Mouse (Mus musculus) cerebellum, adult 2 months (tissue): ENCODE data around the gene Fam222a. TPM values are rescaled to one million over a fixed set of nuclear protein-coding genes. Genes with fewer than 3 reads are reported as not detected.

ENCODE experiments used
- DNase-seq, 2 experiments: peaks; one replicate each; pipeline ENCODE4 v3.0.0; 2021
- H3K27ac ChIP-seq: fragments of 200-500 bp; 2 replicates; pipeline ENCODE4 v1.5.1; 2012; ENCODE audit warnings: low read length, control low read depth, inconsistent platforms; ENCODE audit not compliant: insufficient read depth
- H3K27me3 ChIP-seq: fragments of 200-500 bp; 2 replicates; pipeline ENCODE4 v1.6.1; 2012; ENCODE audit warnings: inconsistent platforms, mild to moderate bottlenecking, low read length, moderate library complexity; ENCODE audit not compliant: control insufficient read depth, insufficient read depth
- H3K4me1 ChIP-seq: fragments of 200-500 bp; 2 replicates; pipeline ENCODE4 v1.6.1; 2011; ENCODE audit warnings: low read length; ENCODE audit not compliant: control insufficient read depth, insufficient read depth
- H3K4me3 ChIP-seq: fragments of 200-500 bp; replicated peaks from 2 replicates; pipeline ENCODE3; 2011; ENCODE audit warnings: mild to moderate bottlenecking, low read depth, low read length, control low read depth; ENCODE audit not compliant: insufficient read depth
- CTCF ChIP-seq: fragments of 200-500 bp; IDR thresholded peaks from 2 replicates; pipeline ENCODE4 v1.5.1; 2011; ENCODE audit warnings: low read depth, mild to moderate bottlenecking, control low read depth, low read length, moderate library complexity, borderline replicate concordance; ENCODE audit not compliant: insufficient read depth
- POLR2A ChIP-seq: fragments of 200-500 bp; IDR thresholded peaks from 2 replicates; pipeline ENCODE4 v1.6.1; 2011; ENCODE audit warnings: low read length, control low read depth, borderline replicate concordance; ENCODE audit not compliant: insufficient read depth
- WGBS: fragments of 180-500 bp; shearing (Covaris S2); methylation state at CpG from one replicate; pipeline ENCODE4 v1.1.7; 2018; 5-methylcytosine and 5-hydroxymethylcytosine counted together
- polyA plus RNA-seq: library from polyadenylated mRNA; depleted of rRNA; stranded (reverse); fragments of >200 nt; gene quantifications from 2 replicates; pipeline ENCODE4 v1.2.3, GENCODE M21; 2012

The Fam222a gene
- polyA plus RNA-seq, 1 experiment = 18.7 TPM

- TF ChIP-seq POLR2A = no peak
- no peak for TF ChIP-seq CTCF
- Histone ChIP-seq H3K4me3 (no peak overlapping the region), H3K4me1 (peaks cover 11% of the 10 kb centered on the region), H3K27me3 (no peaks in the 10 kb centered on the region), H3K27ac (no peak overlapping the region)
- WGBS = 90% methylated on average over 7 of the region's 7 CpGs
- no peak for DNase-seq
Measured at GRCm38 (mm10) chr5:114563994-114564393, 3.8 kb upstream of the Fam222a start.

- peaks cover 18% of the 10 kb centered on the region for H3K4me1 ChIP-seq
- H3K27me3 ChIP-seq = no peaks in the 10 kb centered on the region
- WGBS = 5% methylated on average over 12 of the region's 12 CpGs
- peak; percentile 69 to 79 for DNase-seq
- H3K4me3 ChIP-seq = no peak overlapping the region
- H3K27ac ChIP-seq = no peak overlapping the region
- TF ChIP-seq POLR2A (no peak), CTCF (no peak)
Measured at GRCm38 (mm10) chr5:114565305-114565704, 2.5 kb upstream of the Fam222a start.

GRCm38 (mm10) chr5:114565751-114566150, 2.1 kb upstream of the Fam222a start:
- Histone ChIP-seq H3K4me1 (peaks cover 19% of the 10 kb centered on the region), H3K27ac (no peak overlapping the region), H3K27me3 (no peaks in the 10 kb centered on the region), H3K4me3 (no peak overlapping the region)
- no peak for DNase-seq
- no peak for TF ChIP-seq CTCF
- no peak for TF ChIP-seq POLR2A
- WGBS = 69% methylated on average over 6 of the region's 6 CpGs

- 91% methylated on average over 10 of the region's 10 CpGs for WGBS
- DNase-seq = no peak
- no peaks in the 10 kb centered on the region for H3K27me3 ChIP-seq
- peaks cover 26% of the 10 kb centered on the region for H3K4me1 ChIP-seq
- H3K4me3 ChIP-seq = no peak overlapping the region
- TF ChIP-seq POLR2A (no peak), CTCF (no peak)
- no peak overlapping the region for H3K27ac ChIP-seq
Measured at GRCm38 (mm10) chr5:114566461-114566860, 1.4 kb upstream of the Fam222a start.

GRCm38 (mm10) chr5:114567075-114567517, 720 bp upstream of the Fam222a start:
- H3K27ac ChIP-seq = no peak overlapping the region; the same call in 1 of the 2 replicates
- no peak for TF ChIP-seq CTCF
- peak; percentile 96 for TF ChIP-seq POLR2A
- H3K4me1 ChIP-seq = peaks cover 26% of the 10 kb centered on the region
- WGBS = under 1% methylated on average over 52 of the region's 52 CpGs
- peak overlapping the region; percentile 68 for H3K4me3 ChIP-seq
- H3K27me3 ChIP-seq = no peaks in the 10 kb centered on the region
- peak; percentile 95 to 98 for DNase-seq

DNA sequence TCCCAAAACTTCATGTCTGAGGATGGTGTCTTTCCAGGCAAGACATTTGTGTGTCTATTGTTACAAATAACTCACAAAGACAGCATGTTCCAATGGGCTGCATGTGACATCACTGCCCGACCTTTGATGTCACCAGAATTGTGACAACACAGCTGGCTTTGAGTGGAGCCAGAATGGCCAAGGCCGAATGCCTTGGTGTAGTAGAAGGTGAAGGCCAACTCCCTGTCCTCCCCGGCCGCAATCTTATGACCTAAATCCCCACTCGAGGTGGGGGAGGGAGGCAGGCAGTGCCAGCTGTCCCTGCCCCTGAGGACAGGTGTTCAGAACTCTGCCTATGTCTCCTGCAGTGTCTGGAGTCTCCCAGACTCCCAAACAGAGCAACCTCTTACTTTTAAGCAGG, 1.0 kb downstream of the Fam222a start:
- no peaks in the 10 kb centered on the region for H3K27me3 ChIP-seq
- WGBS = 35% methylated on average over 5 of the region's 5 CpGs
- H3K4me1 ChIP-seq = peaks cover 26% of the 10 kb centered on the region
- H3K4me3 ChIP-seq = peak overlapping the region; percentile 68
- no peak for TF ChIP-seq CTCF
- peak; percentile 24 to 40 for DNase-seq
- H3K27ac ChIP-seq = no peak overlapping the region

- WGBS = 11% methylated on average over 14 of the region's 16 CpGs
- DNase-seq = peak; percentile 54 to 66
- Histone ChIP-seq H3K4me3 (peak overlapping the region; percentile 39), H3K27me3 (no peaks in the 10 kb centered on the region), H3K4me1 (peaks cover 24% of the 10 kb centered on the region), H3K27ac (no peak overlapping the region)
- TF ChIP-seq CTCF (no peak), POLR2A (no peak)
Measured at GRCm38 (mm10) chr5:114569918-114570670, 2.3 kb downstream of the Fam222a start.

DNA sequence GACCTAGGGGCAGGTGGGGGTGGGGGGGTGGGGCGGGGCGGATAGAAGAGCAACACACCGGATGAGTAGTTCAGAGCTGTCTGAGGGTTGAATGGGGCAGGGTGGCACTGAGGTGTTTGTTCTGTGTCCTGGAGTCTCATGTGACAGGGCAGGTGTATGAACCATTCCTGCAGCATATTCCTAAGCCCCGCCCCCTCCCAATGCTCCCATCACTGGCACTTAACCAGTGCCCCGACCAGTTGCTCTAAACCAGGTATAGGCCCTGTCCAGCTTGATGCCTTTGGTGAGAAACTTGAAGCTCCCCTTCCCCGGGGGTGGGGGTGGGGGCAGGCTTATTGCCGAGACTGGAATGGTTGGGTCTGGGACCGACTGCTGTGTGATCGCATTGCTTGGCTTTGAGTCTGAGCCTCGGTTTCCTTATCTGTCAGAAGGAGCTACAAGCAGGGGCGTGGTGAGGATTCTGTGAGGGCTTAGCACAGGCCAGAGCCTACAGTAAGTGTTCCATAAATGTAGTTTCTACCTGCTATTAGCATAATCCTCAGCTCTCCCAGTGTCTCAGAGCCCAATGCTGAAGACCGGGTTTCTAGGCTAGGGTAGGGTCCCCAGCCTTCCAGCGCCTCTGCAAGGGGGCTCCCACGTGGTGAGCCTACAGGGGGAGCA, 3.1 kb downstream of the Fam222a start:
- 20% methylated on average over 14 of the region's 14 CpGs for WGBS
- Histone ChIP-seq H3K27ac (no peak overlapping the region), H3K4me1 (peaks cover 28% of the 10 kb centered on the region), H3K27me3 (no peaks in the 10 kb centered on the region), H3K4me3 (peak overlapping the region; percentile 49)
- TF ChIP-seq POLR2A (no peak), CTCF (no peak)
- no peak for DNase-seq
